Mouse (Mus musculus): ENCODE data around the gene Gm28778. TPM values are rescaled to one million over a fixed set of nuclear protein-coding genes. Genes with fewer than 3 reads are reported as not detected.

Gm28778 gene
- total RNA-seq, 4 experiments from 2014 or later: 0.52 TPM; not detected in 3

Other genes starting within 250 kb of the Gm28778 start
- gene Mstn, start 235.5 kb upstream of the Gm28778 start, total RNA-seq (2022): 1 to 10 TPM in 1 of 4 experiments, under 1 TPM in 3; 0.55 to 1.4 (median 0.70) TPM
- gene 1700019A02Rik, start 109.5 kb upstream of the Gm28778 start, total RNA-seq (2022): under 1 TPM in 1 of 4 experiments, not detected in 3; 0.62 TPM
- gene Pms1, start 93 bp upstream of the Gm28778 start, total RNA-seq (2022): 10 to 100 TPM; 34.1 to 38.6 (median 37.5) TPM
- 10 to 100 TPM in 1 of 4 experiments, 1 to 10 TPM in 3; 7.5 to 11.5 (median 8.7) TPM for gene Ormdl1, start within 50 bp of the Gm28778 start, total RNA-seq (2022)
- gene Osgepl1, start 16.5 kb downstream of the Gm28778 start, total RNA-seq (2022): 10 to 100 TPM; 18.2 to 23.7 (median 19.7) TPM
- gene Asdurf, start 55.5 kb downstream of the Gm28778 start, total RNA-seq (2022): 1 to 10 TPM in 2 of 4 experiments, not detected in 2; 2.4 to 6.0 TPM
- under 1 TPM in 3 of 4 experiments, not detected in 1; 0.19 to 0.57 (median 0.20) TPM for gene Gm28551, start 55.6 kb downstream of the Gm28778 start, total RNA-seq (2022)
- gene Asnsd1, start 55.6 kb downstream of the Gm28778 start, total RNA-seq (2022): 10 to 100 TPM; 23.4 to 25.6 (median 24.1) TPM

Data from layer of hippocampus, adult 8-10 months (tissue).